Mouse (Mus musculus): ENCODE results near the gene Cfap206. TPM values are rescaled to one million over a fixed set of nuclear protein-coding genes. Genes with fewer than 3 reads are reported as not detected.

The Cfap206 gene
- polyA plus RNA-seq, 1 experiment from 2014 or later = not detected

GRCm38 (mm10) chr4:34701528-34701927, 28.5 kb downstream of the Cfap206 start:
- H3K4me3 ChIP-seq (ENCODE audit: low read depth, low read length) = no peak overlapping the region
- DNase-seq (ENCODE audit: low spot score) (peak; percentile 57), ATAC-seq (replicated peaks; ENCODE audit: low FRiP score, low TSS enrichment, low read depth) (no peak)
- no peaks in the 10 kb centered on the region for H3K9me3 ChIP-seq (ENCODE audit: control insufficient read depth, low read length)
- no peaks in the 10 kb centered on the region for H3K36me3 ChIP-seq (ENCODE audit: control insufficient read depth, insufficient read depth, low read length)
- 58% methylated on average over 5 of the region's 5 CpGs for WGBS
- H3K27me3 ChIP-seq (replicated peaks; ENCODE audit: control insufficient read depth, insufficient read depth, low read length) = no peaks in the 10 kb centered on the region
- H3K4me2 ChIP-seq (ENCODE audit: low read length) = no peak overlapping the region
- H3K4me1 ChIP-seq (replicated peaks; ENCODE audit: control insufficient read depth, insufficient read depth, low read length) = no peaks in the 10 kb centered on the region
- no peak overlapping the region for H3K27ac ChIP-seq (ENCODE audit: low read depth)
- no peak overlapping the region for H3K9ac ChIP-seq (ENCODE audit: low read length)

- ATAC-seq (replicated peaks; ENCODE audit: low FRiP score, low TSS enrichment, low read depth) (no peak), DNase-seq (ENCODE audit: low spot score) (no peak)
- Histone ChIP-seq H3K36me3 (ENCODE audit: control insufficient read depth, insufficient read depth, low read length) (no peaks in the 10 kb centered on the region; the same call in 1 of the 2 replicates), H3K4me1 (replicated peaks; ENCODE audit: control insufficient read depth, insufficient read depth, low read length) (peaks cover 3% of the 10 kb centered on the region; the same call in 1 of the 2 replicates), H3K4me2 (ENCODE audit: low read length) (peak overlapping the region; percentile 68), H3K9ac (ENCODE audit: low read length) (no peak overlapping the region), H3K9me3 (ENCODE audit: control insufficient read depth, low read length) (no peaks in the 10 kb centered on the region), H3K27me3 (replicated peaks; ENCODE audit: control insufficient read depth, insufficient read depth, low read length) (no peaks in the 10 kb centered on the region), H3K4me3 (ENCODE audit: low read depth, low read length) (no peak overlapping the region), H3K27ac (ENCODE audit: low read depth) (no peak overlapping the region; the same call in 1 of the 2 replicates)
- 70% methylated on average over 3 of the region's 3 CpGs for WGBS
Measured at GRCm38 (mm10) chr4:34688021-34688420, 42.0 kb downstream of the Cfap206 start.

- Histone ChIP-seq H3K9ac (ENCODE audit: low read length) (peak within 1 kb of the TSS; percentile 86), H3K27me3 (replicated peaks; ENCODE audit: control insufficient read depth, insufficient read depth, low read length) (no peaks in the 10 kb centered on the region), H3K4me3 (ENCODE audit: low read depth, low read length) (peak within 1 kb of the TSS; percentile 75), H3K27ac (ENCODE audit: low read depth) (peak within 1 kb of the TSS; percentile 94), H3K9me3 (ENCODE audit: control insufficient read depth, low read length) (no peaks in the 10 kb centered on the region), H3K36me3 (ENCODE audit: control insufficient read depth, insufficient read depth, low read length) (peaks cover 6% of the 10 kb centered on the region; the same call in 1 of the 2 replicates), H3K4me2 (ENCODE audit: low read length) (peak within 1 kb of the TSS; percentile 68), H3K4me1 (replicated peaks; ENCODE audit: control insufficient read depth, insufficient read depth, low read length) (peaks cover 3% of the 10 kb centered on the region; the same call in 1 of the 2 replicates)
- DNase-seq (ENCODE audit: low spot score) (peak; percentile 94), ATAC-seq (replicated peaks; ENCODE audit: low FRiP score, low TSS enrichment, low read depth) (peak; percentile 95)
- WGBS = under 1% methylated on average over 59 of the region's 65 CpGs
Measured at GRCm38 (mm10) chr4:34686874-34687567, 43.0 kb downstream of the Cfap206 start, which contains the start of gene Slc35a1. TSS of gene Slc35a1 (minus strand) at chr4:34687438.

- H3K27me3 ChIP-seq (replicated peaks; ENCODE audit: control insufficient read depth, insufficient read depth, low read length) = no peaks in the 10 kb centered on the region
- 92% methylated on average over 5 of the region's 5 CpGs for WGBS
- H3K9me3 ChIP-seq (ENCODE audit: control insufficient read depth, low read length) = no peaks in the 10 kb centered on the region
- peaks cover 37% of the 10 kb centered on the region for H3K36me3 ChIP-seq (ENCODE audit: control insufficient read depth, insufficient read depth, low read length)
- H3K4me2 ChIP-seq (ENCODE audit: low read length) = no peak overlapping the region
- DNase-seq (ENCODE audit: low spot score) (no peak), ATAC-seq (replicated peaks; ENCODE audit: low FRiP score, low TSS enrichment, low read depth) (no peak)
- no peak overlapping the region for H3K27ac ChIP-seq (ENCODE audit: low read depth)
- no peak overlapping the region for H3K9ac ChIP-seq (ENCODE audit: low read length)
- H3K4me3 ChIP-seq (ENCODE audit: low read depth, low read length) = no peak overlapping the region
- no peaks in the 10 kb centered on the region; the same call in 1 of the 2 replicates for H3K4me1 ChIP-seq (replicated peaks; ENCODE audit: control insufficient read depth, insufficient read depth, low read length)
Measured at GRCm38 (mm10) chr4:34680530-34680929, 49.5 kb downstream of the Cfap206 start.

GRCm38 (mm10) chr4:34673721-34674120, 56.3 kb downstream of the Cfap206 start:
- no peaks in the 10 kb centered on the region for H3K9me3 ChIP-seq (ENCODE audit: control insufficient read depth, low read length)
- H3K36me3 ChIP-seq (ENCODE audit: control insufficient read depth, insufficient read depth, low read length) = peaks cover 50% of the 10 kb centered on the region
- DNase-seq (ENCODE audit: low spot score) (no peak), ATAC-seq (replicated peaks; ENCODE audit: low FRiP score, low TSS enrichment, low read depth) (no peak)
- 92% methylated on average over 5 of the region's 5 CpGs for WGBS
- no peaks in the 10 kb centered on the region for H3K27me3 ChIP-seq (replicated peaks; ENCODE audit: control insufficient read depth, insufficient read depth, low read length)
- H3K4me2 ChIP-seq (ENCODE audit: low read length) = no peak overlapping the region
- H3K27ac ChIP-seq (ENCODE audit: low read depth) = no peak overlapping the region
- H3K9ac ChIP-seq (ENCODE audit: low read length) = no peak overlapping the region
- no peaks in the 10 kb centered on the region for H3K4me1 ChIP-seq (replicated peaks; ENCODE audit: control insufficient read depth, insufficient read depth, low read length)
- no peak overlapping the region for H3K4me3 ChIP-seq (ENCODE audit: low read depth, low read length)

- H3K9me3 ChIP-seq (ENCODE audit: control insufficient read depth, low read length) = no peaks in the 10 kb centered on the region
- no peak overlapping the region for H3K4me2 ChIP-seq (ENCODE audit: low read length)
- no peak overlapping the region for H3K9ac ChIP-seq (ENCODE audit: low read length)
- no peak for DNase-seq (ENCODE audit: low spot score)
- 94% methylated on average over 5 of the region's 5 CpGs for WGBS
- no peaks in the 10 kb centered on the region for H3K27me3 ChIP-seq (replicated peaks; ENCODE audit: control insufficient read depth, insufficient read depth, low read length)
- no peak for ATAC-seq (replicated peaks; ENCODE audit: low FRiP score, low TSS enrichment, low read depth)
- H3K27ac ChIP-seq (ENCODE audit: low read depth) = no peak overlapping the region
- H3K4me1 ChIP-seq (replicated peaks; ENCODE audit: control insufficient read depth, insufficient read depth, low read length) = no peaks in the 10 kb centered on the region
- H3K36me3 ChIP-seq (ENCODE audit: control insufficient read depth, insufficient read depth, low read length) = peaks cover 67% of the 10 kb centered on the region
- no peak overlapping the region for H3K4me3 ChIP-seq (ENCODE audit: low read depth, low read length)
Measured at GRCm38 (mm10) chr4:34667923-34668322, 62.1 kb downstream of the Cfap206 start.

- H3K27ac ChIP-seq (ENCODE audit: low read depth) = no peak overlapping the region
- WGBS = 80% methylated on average over 6 of the region's 6 CpGs
Measured at GRCm38 (mm10) chr4:34661927-34662326, 68.1 kb downstream of the Cfap206 start.

GRCm38 (mm10) chr4:34661514-34661913, 68.5 kb downstream of the Cfap206 start:
- Histone ChIP-seq H3K36me3 (ENCODE audit: control insufficient read depth, insufficient read depth, low read length) (peaks cover 89% of the 10 kb centered on the region), H3K27me3 (replicated peaks; ENCODE audit: control insufficient read depth, insufficient read depth, low read length) (no peaks in the 10 kb centered on the region), H3K9ac (ENCODE audit: low read length) (no peak overlapping the region), H3K4me2 (ENCODE audit: low read length) (no peak overlapping the region), H3K27ac (ENCODE audit: low read depth) (no peak overlapping the region), H3K9me3 (ENCODE audit: control insufficient read depth, low read length) (no peaks in the 10 kb centered on the region), H3K4me1 (replicated peaks; ENCODE audit: control insufficient read depth, insufficient read depth, low read length) (no peaks in the 10 kb centered on the region), H3K4me3 (ENCODE audit: low read depth, low read length) (no peak overlapping the region)
- ATAC-seq (replicated peaks; ENCODE audit: low FRiP score, low TSS enrichment, low read depth) (no peak), DNase-seq (ENCODE audit: low spot score) (no peak)
- WGBS = 96% methylated on average over 2 of the region's 2 CpGs

More at GRCm38 (mm10) chr4:34661927-34662326, 68.1 kb downstream of the Cfap206 start:
- Histone ChIP-seq H3K9ac (ENCODE audit: low read length) (no peak overlapping the region), H3K27me3 (replicated peaks; ENCODE audit: control insufficient read depth, insufficient read depth, low read length) (no peaks in the 10 kb centered on the region), H3K4me1 (replicated peaks; ENCODE audit: control insufficient read depth, insufficient read depth, low read length) (no peaks in the 10 kb centered on the region), H3K9me3 (ENCODE audit: control insufficient read depth, low read length) (no peaks in the 10 kb centered on the region), H3K4me3 (ENCODE audit: low read depth, low read length) (no peak overlapping the region), H3K36me3 (ENCODE audit: control insufficient read depth, insufficient read depth, low read length) (peaks cover 88% of the 10 kb centered on the region), H3K4me2 (ENCODE audit: low read length) (no peak overlapping the region)
- no peak for DNase-seq (ENCODE audit: low spot score)
- ATAC-seq (replicated peaks; ENCODE audit: low FRiP score, low TSS enrichment, low read depth) = no peak

GRCm38 (mm10) chr4:34659012-34659411, 71.0 kb downstream of the Cfap206 start:
- Histone ChIP-seq H3K4me3 (ENCODE audit: low read depth, low read length) (no peak overlapping the region), H3K9me3 (ENCODE audit: control insufficient read depth, low read length) (no peaks in the 10 kb centered on the region), H3K27me3 (replicated peaks; ENCODE audit: control insufficient read depth, insufficient read depth, low read length) (no peaks in the 10 kb centered on the region), H3K27ac (ENCODE audit: low read depth) (no peak overlapping the region), H3K4me2 (ENCODE audit: low read length) (no peak overlapping the region), H3K4me1 (replicated peaks; ENCODE audit: control insufficient read depth, insufficient read depth, low read length) (no peaks in the 10 kb centered on the region), H3K36me3 (ENCODE audit: control insufficient read depth, insufficient read depth, low read length) (peaks cover 90% of the 10 kb centered on the region), H3K9ac (ENCODE audit: low read length) (no peak overlapping the region)
- ATAC-seq (replicated peaks; ENCODE audit: low FRiP score, low TSS enrichment, low read depth) = no peak
- 87% methylated on average over 2 of the region's 2 CpGs for WGBS
- no peak for DNase-seq (ENCODE audit: low spot score)

Data from intestine, embryonic 14.5 days (tissue).